ENCODE assay signal across 11 mouse cellular contexts in genomic region chr13:39894159-39894558, GRCm38 (mm10).
DNase-seq lines count a peak whose midpoint lies in the region; ATAC-seq and TF ChIP-seq lines count a peak whose summit lies in the region.
"Had no signal": no experiment of that assay in that cellular context is flagged by ENCODE, and none has a peak within 500 bp of the region (broad histone marks: within the 10 kb centered on the region; RNA-seq: fewer than 3 reads in every experiment).

No protein-coding gene starts in this region.

- H3K36me3 ChIP-seq in midbrain, embryonic 11.5 days (ENCODE audit: control insufficient read depth, insufficient read depth, low read length), result no peaks in the 10 kb centered on the region
- no peaks in the 10 kb centered on the region for H3K36me3 ChIP-seq in midbrain, embryonic 15.5 days (replicated peaks)
- H3K36me3 ChIP-seq in stomach, postnatal 0 days (ENCODE audit: control insufficient read depth, insufficient read depth, low read length), result no peaks in the 10 kb centered on the region
- no peaks in the 10 kb centered on the region for H3K36me3 ChIP-seq in heart, adult 2 months (ENCODE audit: control insufficient read depth, insufficient read depth, low read length)
- H3K36me3 ChIP-seq: heart, embryonic 15.5 days; intestine, embryonic 15.5 days; stomach, embryonic 15.5 days had no signal

- no peak overlapping the region for H3K27ac ChIP-seq in midbrain, embryonic 11.5 days (ENCODE audit: low read depth, low read length)
- H3K27ac ChIP-seq in midbrain, embryonic 15.5 days, result no peak overlapping the region
- no peak overlapping the region for H3K27ac ChIP-seq in stomach, postnatal 0 days (replicated peaks)
- H3K27ac ChIP-seq in heart, adult 2 months, result no peak overlapping the region
- H3K27ac ChIP-seq: heart, embryonic 15.5 days; intestine, embryonic 15.5 days; stomach, embryonic 15.5 days had no signal

- intact Hi-C loops in heart, adult 2 months (cut with DNase I), result loop anchor here (2.0 kb wide), 1 partner anchor 19 kb away; no protein-coding TSS in a partner anchor

- H3K79me2 ChIP-seq in heart, adult 2 months (replicated peaks; ENCODE audit: control insufficient read depth, insufficient read depth, low read length), result no peaks in the 10 kb centered on the region

- 67% methylated on average over 5 of the region's 5 CpGs for WGBS in midbrain, embryonic 11.5 days
- WGBS in midbrain, embryonic 15.5 days, result 61% methylated on average over 5 of the region's 5 CpGs
- WGBS in stomach, postnatal 0 days, result 66% methylated on average over 5 of the region's 5 CpGs
- 67% methylated on average over 5 of the region's 5 CpGs for WGBS in heart, adult 2 months

- H3K4me2 ChIP-seq in midbrain, embryonic 11.5 days, result no peak overlapping the region
- H3K4me2 ChIP-seq in midbrain, embryonic 15.5 days, result no peak overlapping the region
- H3K4me2 ChIP-seq in stomach, postnatal 0 days (replicated peaks; ENCODE audit: low read depth), result no peak overlapping the region
- H3K4me2 ChIP-seq: heart, embryonic 15.5 days; intestine, embryonic 15.5 days; stomach, embryonic 15.5 days had no signal

- peak; percentile 27; the same call in 1 of the 2 replicates for TF ChIP-seq CTCF in brain, embryonic 14.5 days (IDR thresholded peaks at IDR 0.05; ENCODE audit: borderline replicate concordance, extremely low read depth, insufficient read depth, insufficient read length)
- peak; percentile 54 for TF ChIP-seq CTCF in stomach, postnatal 0 days (IDR thresholded peaks at IDR 0.05; ENCODE audit: low read depth)
- no peak for TF ChIP-seq CTCF in heart, adult 2 months (IDR thresholded peaks at IDR 0.05)

- no peaks in the 10 kb centered on the region for H3K4me1 ChIP-seq in midbrain, embryonic 11.5 days (ENCODE audit: control insufficient read depth, insufficient read depth, low read length)
- H3K4me1 ChIP-seq in midbrain, embryonic 15.5 days, result no peaks in the 10 kb centered on the region
- H3K4me1 ChIP-seq in stomach, postnatal 0 days (replicated peaks; ENCODE audit: control insufficient read depth, insufficient read depth), result no peaks in the 10 kb centered on the region
- no peaks in the 10 kb centered on the region for H3K4me1 ChIP-seq in heart, adult 2 months (ENCODE audit: control insufficient read depth, insufficient read depth, low read length)
- H3K4me1 ChIP-seq: heart, embryonic 15.5 days; intestine, embryonic 15.5 days; stomach, embryonic 15.5 days had no signal

- DNase-seq in frontal cortex, postnatal 10 days (ENCODE audit: low spot score in 2 of 2), result no peak
- peak; percentile 73 for DNase-seq in midbrain, embryonic 11.5 days (ENCODE audit: low spot score, missing footprints)
- DNase-seq in brain, embryonic 14.5 days (ENCODE audit: low read depth), result peak; percentile 55
- DNase-seq in stomach, postnatal 0 days (ENCODE audit: low spot score), result no peak
- no peak for DNase-seq in heart, adult 2 months
- DNase-seq: adrenal gland, postnatal 14 days had no signal

- TF ChIP-seq POLR2A in brain, embryonic 14.5 days (IDR thresholded peaks at IDR 0.05; ENCODE audit: borderline replicate concordance, extremely low read depth, insufficient read depth, insufficient read length, poor library complexity, severe bottlenecking), result no peak
- TF ChIP-seq POLR2A in heart, adult 2 months (IDR thresholded peaks at IDR 0.05; ENCODE audit: insufficient read depth, low read depth, low read length), result no peak

- peaks cover 2% of the 10 kb centered on the region; the same call in 1 of the 2 replicates for H3K27me3 ChIP-seq in midbrain, embryonic 11.5 days (ENCODE audit: control insufficient read depth, insufficient read depth, low read length)
- no peaks in the 10 kb centered on the region for H3K27me3 ChIP-seq in midbrain, embryonic 15.5 days (replicated peaks)
- no peaks in the 10 kb centered on the region for H3K27me3 ChIP-seq in stomach, postnatal 0 days (ENCODE audit: control insufficient read depth, insufficient read depth, low read length)
- no peaks in the 10 kb centered on the region for H3K27me3 ChIP-seq in heart, adult 2 months (ENCODE audit: control insufficient read depth, insufficient read depth, low read length)
- H3K27me3 ChIP-seq: heart, embryonic 15.5 days; intestine, embryonic 15.5 days; stomach, embryonic 15.5 days had no signal

- no peak for TF ChIP-seq EP300 in stomach, postnatal 0 days (optimal IDR thresholded peaks at IDR 0.05)
- TF ChIP-seq EP300 in heart, adult 2 months (IDR thresholded peaks at IDR 0.05; ENCODE audit: insufficient read depth, low read depth, low read length), result no peak

- H3K9me3 ChIP-seq in midbrain, embryonic 11.5 days (ENCODE audit: control insufficient read depth, low read length), result no peaks in the 10 kb centered on the region
- no peaks in the 10 kb centered on the region for H3K9me3 ChIP-seq in midbrain, embryonic 15.5 days
- H3K9me3 ChIP-seq in stomach, postnatal 0 days (ENCODE audit: control insufficient read depth, low read length), result no peaks in the 10 kb centered on the region
- H3K9me3 ChIP-seq: heart, embryonic 15.5 days; intestine, embryonic 15.5 days; stomach, embryonic 15.5 days had no signal

- H3K9ac ChIP-seq in midbrain, embryonic 11.5 days (ENCODE audit: low read length), result no peak overlapping the region
- no peak overlapping the region for H3K9ac ChIP-seq in midbrain, embryonic 15.5 days
- H3K9ac ChIP-seq in stomach, postnatal 0 days (ENCODE audit: low read length), result no peak overlapping the region
- no peak overlapping the region for H3K9ac ChIP-seq in heart, adult 2 months (ENCODE audit: low read depth, low read length)
- H3K9ac ChIP-seq: heart, embryonic 15.5 days; intestine, embryonic 15.5 days; stomach, embryonic 15.5 days had no signal

- peak; percentile 97 for ATAC-seq in frontal cortex, adult (ENCODE audit: low TSS enrichment)
- ATAC-seq in midbrain, embryonic 11.5 days (ENCODE audit: low FRiP score), result peak; percentile 44; the same call in 1 of the 2 replicates
- ATAC-seq in midbrain, embryonic 15.5 days (replicated peaks), result no peak
- ATAC-seq in stomach, postnatal 0 days (ENCODE audit: low FRiP score, low TSS enrichment), result no peak
- ATAC-seq: intestine, embryonic 15.5 days had no signal

- no peak overlapping the region for H3K4me3 ChIP-seq in midbrain, embryonic 11.5 days (ENCODE audit: low read depth, low read length)
- H3K4me3 ChIP-seq in midbrain, embryonic 15.5 days, result no peak overlapping the region
- no peak overlapping the region for H3K4me3 ChIP-seq in stomach, postnatal 0 days (ENCODE audit: low read depth, low read length)
- H3K4me3 ChIP-seq in heart, adult 2 months, result no peak overlapping the region
- H3K4me3 ChIP-seq: heart, embryonic 15.5 days; intestine, embryonic 15.5 days; stomach, embryonic 15.5 days had no signal

Comparison
In these comparisons a context has a peak if more than half of its experiments do, and no peak if none do; other contexts are left out.
1. ATAC-seq: peak in frontal cortex, adult (single experiment) and midbrain, embryonic 11.5 days (single experiment); none in midbrain, embryonic 15.5 days (single experiment) and stomach, postnatal 0 days (single experiment).
2. DNase-seq: peak in midbrain, embryonic 11.5 days (single experiment) and brain, embryonic 14.5 days (single experiment); none in frontal cortex, postnatal 10 days (0 of 2), stomach, postnatal 0 days (single experiment) and heart, adult 2 months (0 of 2).